Comparison of ENCODE assay signal across 17 mouse cellular contexts in genomic region chr6:105021174-105021573, GRCm38 (mm10).
"Had no signal": no experiment of that assay in that cellular context is flagged by ENCODE, and none has a peak within 500 bp of the region (broad histone marks: within the 10 kb centered on the region; RNA-seq: fewer than 3 reads in every experiment).

No protein-coding gene starts in this region.

- H3K9me3 ChIP-seq: kidney, embryonic 15.5 days; liver, embryonic 13.5 days; stomach, embryonic 15.5 days had no signal

- ATAC-seq: midbrain, embryonic 16.5 days had no signal

- H3K9ac ChIP-seq: kidney, embryonic 15.5 days; liver, embryonic 13.5 days; stomach, embryonic 15.5 days had no signal

- H3K36me3 ChIP-seq: kidney, embryonic 15.5 days; liver, embryonic 13.5 days; stomach, embryonic 15.5 days had no signal

- H3K4me2 ChIP-seq: kidney, embryonic 15.5 days; liver, embryonic 13.5 days; stomach, embryonic 15.5 days had no signal

- H3K4me3 ChIP-seq: kidney, embryonic 15.5 days; left cerebral cortex, adult 2 months; liver, embryonic 13.5 days; stomach, embryonic 15.5 days had no signal

- H3K4me1 ChIP-seq: kidney, embryonic 15.5 days; liver, embryonic 13.5 days; stomach, embryonic 15.5 days had no signal

- H3K27ac ChIP-seq: kidney, embryonic 15.5 days; left cerebral cortex, adult 2 months; liver, embryonic 13.5 days; stomach, embryonic 15.5 days had no signal

- DNase-seq: kidney, adult 11 months; kidney, adult 8-10 months; kidney, postnatal 10 days; kidney, postnatal 36 days; layer of hippocampus, postnatal 36 days; liver, embryonic 13.5 days; lung, adult 2 months; lung, postnatal 14 days; lung, postnatal 4 days; retina, postnatal 1 day; right cerebral cortex, postnatal 25 days; spleen, adult 18-20 months; thymus, postnatal 25 days had no signal

- H3K27me3 ChIP-seq: kidney, embryonic 15.5 days; liver, embryonic 13.5 days; stomach, embryonic 15.5 days had no signal
